Mouse (Mus musculus) ES-E14 (cell line): ENCODE measurements at regions not wholly inside any gene's neighbourhood (a gene's known extent, or its start where the extent isn't known, plus 50 kb on each side); places are given as distances from the start of the nearest gene placed in this dataset.

ENCODE experiments used
- HCFC1 ChIP-seq: IDR thresholded peaks from 2 replicates; pipeline ENCODE4 v1.6.1; 2012; ENCODE audit warnings: low read length, inconsistent platforms, borderline replicate concordance; ENCODE audit not compliant: insufficient read depth
- MAFK ChIP-seq: IDR thresholded peaks from 2 replicates; pipeline ENCODE4 v1.6.1; 2014; ENCODE audit warnings: mild to moderate bottlenecking, low read depth, low read length, inconsistent platforms; ENCODE audit not compliant: insufficient read depth
- ZC3H11A ChIP-seq: IDR thresholded peaks from 2 replicates; pipeline ENCODE4 v1.6.1; 2012; ENCODE audit warnings: low read depth, mild to moderate bottlenecking, inconsistent platforms, low read length, borderline replicate concordance
- ZNF384 ChIP-seq: IDR thresholded peaks from 2 replicates; pipeline ENCODE4 v1.6.1; 2012; ENCODE audit warnings: low read depth, low read length, inconsistent platforms

GRCm38 (mm10) chr10:9406101-9406500 lies 268.9 kb downstream of the Samd5 start:
- TF ChIP-seq HCFC1 (no peak), ZC3H11A (no peak), ZNF384 (no peak), MAFK (no peak)
